Mouse (Mus musculus) cerebral cortex, adult 2 months (tissue): ENCODE results near the gene Fgfr2.

Experiments used
- WGBS: fragments of 180-500 bp; shearing (Covaris S2); methylation state at CpG from one replicate; pipeline ENCODE4 v1.1.7; 2018; 5-methylcytosine and 5-hydroxymethylcytosine counted together

Gene Fgfr2

DNA sequence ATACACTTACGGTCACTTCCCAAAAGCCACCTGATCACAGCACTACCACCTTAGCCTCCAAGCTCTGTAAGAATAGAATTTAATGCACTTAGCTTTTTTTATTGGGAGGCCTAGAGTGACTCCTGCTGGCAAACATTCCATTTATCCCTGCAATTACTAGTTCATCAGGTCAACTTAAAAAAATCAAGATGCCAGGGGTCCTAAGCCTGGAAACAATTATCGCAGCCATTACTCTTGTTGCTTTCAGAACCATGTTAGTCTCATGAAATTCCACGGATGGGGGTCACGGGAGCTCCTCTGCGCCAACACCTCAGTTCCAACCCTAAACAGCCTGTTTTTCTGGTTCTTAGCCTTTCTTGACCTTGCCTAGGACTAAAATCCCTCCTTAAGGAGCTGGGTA is 308.1 kb downstream of the Fgfr2 start:
- 88% methylated on average over 5 of the region's 5 CpGs for whole genome bisulfite sequencing

DNA sequence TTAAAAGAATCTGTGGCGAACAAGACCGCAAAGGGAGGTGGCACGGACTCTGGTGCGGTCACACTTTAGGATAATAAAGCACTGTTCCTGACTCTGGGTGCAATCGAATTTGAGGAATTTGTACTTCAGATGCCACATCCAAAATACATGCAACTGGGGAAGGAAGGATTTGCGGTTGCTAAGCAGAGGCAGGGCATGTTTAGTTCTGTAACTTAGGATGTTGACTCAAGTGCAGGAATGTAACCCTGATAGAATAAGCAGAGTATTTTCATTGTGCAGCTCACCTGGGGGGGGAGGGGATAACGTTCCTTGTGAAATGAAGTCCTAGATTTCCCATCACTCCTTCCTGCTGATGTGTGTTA is 309.1 kb downstream of the Fgfr2 start:
- under 1% methylated on average over 7 of the region's 7 CpGs for WGBS

DNA sequence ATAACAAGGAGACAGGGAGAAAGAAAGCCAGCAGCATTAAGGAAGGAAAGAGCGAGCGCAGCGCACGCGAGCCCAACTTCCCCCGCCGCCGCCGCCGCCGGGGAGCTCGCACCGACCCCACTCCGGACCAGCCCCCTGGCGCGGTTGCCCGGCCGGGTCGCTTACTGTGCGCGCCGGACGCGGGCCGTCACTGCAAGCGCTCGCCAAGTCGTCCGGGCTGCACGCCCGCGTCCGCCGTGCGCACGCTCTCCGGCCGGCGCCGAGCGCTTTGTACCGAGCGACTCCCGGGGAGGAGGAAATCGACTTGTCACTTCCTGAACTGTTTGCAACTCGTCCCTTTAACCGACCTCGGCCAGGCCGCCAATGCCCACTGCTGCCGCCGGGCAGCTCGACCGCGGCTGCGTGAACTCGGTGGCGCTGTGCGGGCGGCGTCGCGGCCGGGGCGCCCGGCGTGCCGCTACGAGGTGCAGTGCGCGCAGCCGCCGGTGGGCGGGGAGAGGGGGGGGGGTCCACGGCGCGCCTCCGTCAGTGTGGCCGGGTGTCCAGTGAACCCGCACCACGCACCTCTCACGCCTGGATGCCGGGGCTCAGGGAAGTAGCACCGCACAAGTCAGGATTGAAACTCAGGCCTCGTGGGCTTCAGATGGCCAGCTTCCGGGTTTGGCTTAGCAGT is 309.6 kb downstream of the Fgfr2 start, which contains the start of gene Fam53b:
Gene Fam53b, minus strand, starts transcription at position 471 of the 673 bp plus-strand sequence.
- WGBS, result under 1% methylated on average over 84 of the region's 85 CpGs

DNA sequence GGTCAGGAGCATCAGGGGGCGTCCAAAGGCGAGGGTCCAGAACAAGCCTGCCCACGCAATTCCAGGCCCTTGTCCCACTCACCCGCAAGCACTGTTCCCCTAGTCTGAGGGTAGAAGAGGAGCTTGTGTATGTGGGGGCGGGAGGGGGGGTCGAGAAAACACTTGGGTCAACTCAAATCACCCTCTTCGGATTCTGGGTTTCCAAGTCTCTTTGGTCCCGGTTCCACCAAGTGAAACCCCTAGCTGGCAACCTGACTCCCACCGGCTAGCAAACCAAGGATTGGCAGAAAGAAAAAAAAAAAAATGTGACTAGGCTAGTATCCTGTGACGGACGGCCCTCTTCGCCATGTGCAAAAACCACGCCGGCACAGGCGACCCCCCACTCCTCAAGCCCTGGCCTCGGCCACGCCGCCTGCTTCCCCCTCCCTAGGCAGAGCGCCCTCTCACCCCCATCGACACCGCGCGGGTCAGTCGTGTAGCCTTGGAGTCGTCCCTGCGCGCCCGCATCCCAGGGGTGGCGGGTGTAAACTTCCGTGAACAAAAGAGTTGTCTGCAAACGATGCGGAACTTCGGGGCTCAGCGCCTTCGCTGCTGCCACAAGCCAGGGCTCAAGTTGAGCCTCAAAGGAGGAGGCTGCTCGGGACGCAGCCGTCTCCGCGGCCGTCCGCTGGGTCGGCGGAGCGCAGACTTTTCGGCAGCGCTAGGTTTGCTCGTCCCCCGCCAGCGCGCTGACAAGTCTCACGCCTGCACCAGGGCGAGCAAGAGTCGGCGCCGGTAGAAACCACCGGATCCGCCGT is 310.3 kb downstream of the Fgfr2 start:
- whole genome bisulfite sequencing, result 1% methylated on average over 59 of the region's 59 CpGs

DNA sequence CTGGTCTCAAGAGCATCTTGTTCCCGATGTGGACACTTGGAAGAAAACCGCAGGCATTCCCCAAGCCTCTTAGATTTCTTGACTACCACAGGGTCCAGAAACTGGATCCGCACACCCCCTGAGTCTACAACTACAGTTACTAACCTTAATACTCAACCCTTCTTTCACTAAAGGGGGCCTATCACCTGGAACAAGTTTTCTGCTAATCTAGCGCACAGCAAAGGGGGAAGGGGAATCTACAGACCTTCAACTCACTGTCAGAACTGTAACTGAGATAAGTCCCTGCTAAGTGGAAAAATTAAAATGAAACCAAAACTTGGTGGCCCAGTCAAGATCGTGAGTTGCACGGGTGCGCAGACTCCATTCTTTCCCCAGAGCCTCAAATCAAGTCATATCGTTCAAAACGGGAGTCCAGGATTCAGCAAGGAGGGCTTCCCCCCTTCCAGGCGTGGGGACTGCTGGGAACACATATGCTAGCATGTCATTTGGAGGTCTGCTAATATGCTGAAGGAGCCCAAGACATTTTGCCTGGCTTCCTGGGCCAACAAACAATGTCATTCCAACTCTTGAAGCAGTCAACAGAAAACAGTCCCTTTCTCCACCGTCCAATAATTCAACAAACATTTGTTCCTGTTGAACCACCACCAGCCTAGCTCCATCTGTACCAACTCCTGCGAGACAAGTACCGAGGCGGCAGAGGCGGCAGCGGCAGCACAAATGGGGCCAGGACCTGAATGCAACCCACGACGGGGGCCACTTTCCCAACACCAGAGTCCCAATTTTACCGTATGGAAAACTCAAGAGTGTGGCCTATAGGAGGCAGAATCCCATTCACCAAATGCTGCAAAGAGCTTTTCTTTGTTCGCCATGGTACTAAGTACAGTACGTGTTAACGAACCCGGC is 311.2 kb downstream of the Fgfr2 start:
- WGBS, result 12% methylated on average over 23 of the region's 23 CpGs

DNA sequence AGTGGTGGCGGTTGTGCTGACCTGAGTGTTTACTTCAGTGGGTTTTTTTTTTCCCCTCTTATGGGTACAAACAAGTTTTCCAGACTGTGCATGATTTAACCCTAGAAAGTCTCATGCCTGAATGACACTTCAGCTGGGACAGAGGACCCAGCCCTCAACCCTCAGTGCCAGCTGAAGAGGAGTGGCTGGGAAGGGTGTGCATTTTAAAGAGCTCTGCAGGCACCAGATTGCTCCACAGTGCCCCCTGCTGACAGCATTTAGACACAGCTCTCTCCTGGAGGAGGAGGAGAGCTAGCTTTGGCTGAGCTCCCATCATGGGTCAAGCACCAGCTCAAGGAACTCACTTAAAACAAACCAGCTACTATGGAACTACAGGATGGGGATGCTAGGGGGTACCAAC is 312.3 kb downstream of the Fgfr2 start:
- WGBS, result 34% methylated on average over 1 of the region's 1 CpGs

DNA sequence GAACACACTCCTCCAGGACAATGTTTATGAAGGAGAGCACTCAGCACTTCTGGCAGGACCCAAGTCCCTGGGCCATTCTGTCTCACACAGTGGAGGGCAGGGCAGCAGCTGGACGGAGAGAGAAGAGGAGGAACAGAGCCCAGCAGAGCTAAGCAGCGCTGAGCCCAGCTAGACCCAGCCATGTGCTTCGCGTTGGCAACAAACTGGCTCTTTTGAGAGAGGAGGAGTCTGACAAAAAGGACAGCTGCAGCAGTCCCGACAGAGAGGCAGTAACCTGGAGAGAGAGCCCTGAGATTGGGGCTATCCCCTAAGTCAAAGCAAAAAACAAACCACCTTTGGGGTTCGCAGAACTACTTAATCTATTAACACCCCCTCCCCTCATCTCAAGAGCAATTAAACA is 312.8 kb downstream of the Fgfr2 start:
- 16% methylated on average over 6 of the region's 6 CpGs for WGBS

DNA sequence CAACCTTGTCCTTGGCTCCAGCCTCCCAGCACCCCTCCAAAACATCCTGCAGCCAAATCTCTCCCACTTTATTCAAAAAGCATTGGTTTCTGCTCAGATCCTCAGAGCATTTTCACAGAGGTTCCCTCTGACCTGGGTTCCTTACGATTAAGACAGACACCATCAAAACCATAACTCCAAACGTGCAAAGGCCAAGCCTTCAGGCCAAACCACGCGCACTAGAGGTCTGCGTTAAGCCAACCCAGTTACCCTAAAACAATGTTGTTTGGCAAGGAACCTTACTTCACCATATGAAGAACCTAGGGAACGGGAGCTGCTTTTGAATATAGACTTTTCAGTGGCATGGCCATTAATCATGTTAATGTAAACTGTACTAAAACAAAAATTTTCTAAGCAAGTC is 313.4 kb downstream of the Fgfr2 start:
- WGBS, result 57% methylated on average over 6 of the region's 6 CpGs

DNA sequence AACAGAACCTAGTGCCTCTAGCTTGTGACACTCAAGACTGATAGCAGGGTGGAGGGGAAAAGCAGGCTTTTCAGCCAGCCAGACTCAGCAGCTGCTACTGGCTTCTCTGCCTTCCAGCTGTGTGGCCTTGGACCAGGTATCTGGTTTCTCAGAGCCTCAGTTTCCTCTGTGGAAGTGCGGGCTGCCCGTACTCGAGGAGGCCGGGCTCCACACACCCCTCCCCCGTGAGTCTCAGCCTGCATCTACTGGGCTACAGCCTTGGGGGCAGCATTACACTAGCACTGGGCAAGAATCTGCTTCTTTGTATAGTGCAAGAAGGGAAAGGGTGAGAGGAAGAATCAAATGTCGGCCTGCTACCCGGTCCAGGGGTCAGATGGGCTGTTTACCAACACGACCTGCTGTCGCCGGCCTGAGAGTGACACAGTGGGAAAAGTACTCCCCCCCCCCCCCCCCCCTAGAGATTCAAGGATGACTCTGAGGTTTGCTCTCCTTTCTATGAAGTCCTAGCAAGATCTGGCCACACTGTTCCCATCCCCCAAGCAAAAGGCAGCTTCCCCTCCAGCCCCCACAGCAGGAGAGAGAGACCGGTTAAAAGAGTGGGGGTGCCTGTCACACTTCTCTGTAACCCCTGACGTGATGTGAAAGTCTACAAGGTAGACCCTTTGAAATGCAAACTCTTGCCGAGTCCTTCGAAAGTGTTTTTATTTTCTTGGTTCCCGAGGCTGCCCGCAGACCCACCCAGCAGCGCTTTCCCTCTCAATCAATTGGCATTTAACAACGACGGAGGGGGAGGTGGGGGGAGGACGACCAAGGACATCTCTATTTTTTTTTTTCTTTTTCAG is 314.1 kb downstream of the Fgfr2 start:
- WGBS, result 19% methylated on average over 20 of the region's 20 CpGs

DNA sequence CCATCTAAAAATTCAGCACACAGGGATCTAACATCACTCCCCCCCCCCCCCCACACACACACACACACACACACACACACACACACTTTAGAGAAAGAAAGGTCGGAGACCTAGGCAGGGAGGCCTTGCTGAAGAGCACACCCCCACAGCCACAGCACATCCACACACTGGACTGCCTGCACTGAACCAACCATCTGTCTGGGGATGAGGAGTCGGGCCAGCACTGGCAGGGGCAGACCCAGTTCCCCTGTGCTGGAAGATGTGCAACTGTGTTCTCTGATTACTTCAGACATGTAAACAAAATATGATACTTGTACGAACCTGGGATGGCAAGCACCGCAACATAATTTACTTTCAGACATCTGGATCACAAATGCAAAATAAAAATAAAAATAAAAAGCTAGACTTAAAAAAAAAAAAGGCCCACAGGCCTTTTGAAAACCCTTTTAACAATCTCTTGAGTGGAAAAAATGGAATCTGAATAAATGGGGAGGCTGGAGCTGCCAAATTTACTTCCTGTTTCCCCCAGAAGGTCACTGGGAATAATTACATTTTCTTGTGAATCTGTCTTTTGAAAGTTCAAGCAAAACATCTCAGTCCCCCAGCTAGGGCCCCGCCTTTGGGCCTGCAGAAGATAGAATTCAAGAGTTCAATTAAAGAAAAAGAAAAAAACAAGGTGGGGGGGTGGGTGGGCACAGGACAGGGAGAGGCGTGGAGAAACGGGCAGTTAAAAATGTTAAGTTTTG is 314.9 kb downstream of the Fgfr2 start:
- 34% methylated on average over 7 of the region's 7 CpGs for WGBS

DNA sequence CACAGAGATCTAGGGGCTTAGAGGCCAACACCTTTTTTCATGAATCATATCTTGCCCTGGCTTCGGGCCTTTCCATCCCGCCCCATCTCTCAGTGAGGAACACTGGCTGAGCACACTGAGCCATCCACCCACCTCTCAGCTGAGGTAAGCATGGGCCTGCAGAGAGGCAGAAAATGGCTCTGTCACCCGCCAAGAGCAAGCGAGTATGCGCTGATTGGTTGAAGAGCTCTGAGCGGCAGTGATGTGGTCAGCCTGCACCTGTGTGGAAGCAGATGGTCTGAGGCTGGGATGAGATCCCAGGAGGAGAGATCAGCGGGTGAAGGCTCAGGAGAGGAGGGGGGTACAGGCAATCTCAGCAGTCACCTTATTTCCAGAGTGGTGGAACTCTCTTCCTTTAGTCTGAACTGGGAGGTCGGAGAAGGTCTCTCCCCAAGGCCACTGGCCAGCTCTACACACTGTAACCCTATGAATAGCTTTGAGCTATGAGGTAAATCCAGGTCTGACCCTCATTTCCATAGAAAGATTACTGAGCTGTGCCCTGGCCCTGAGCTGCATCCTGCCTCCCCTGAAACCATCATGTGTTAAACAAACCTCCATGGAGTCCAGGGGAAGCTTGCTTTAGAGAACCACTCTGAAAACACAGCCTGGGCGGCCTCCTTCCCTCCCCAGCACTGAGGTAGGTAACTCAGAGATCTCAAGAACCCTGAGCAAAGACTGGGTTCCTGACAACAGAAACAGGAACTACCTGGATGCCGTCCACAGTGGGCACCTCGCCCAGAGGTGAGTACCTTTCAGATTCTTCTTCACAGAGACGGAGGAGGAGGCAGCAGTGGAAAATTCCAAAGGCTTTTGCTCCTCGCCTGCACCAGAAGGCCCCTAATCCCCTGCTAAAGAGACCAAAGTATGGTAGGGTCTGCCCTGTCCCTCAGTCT is 316.0 kb downstream of the Fgfr2 start:
- WGBS, result 43% methylated on average over 13 of the region's 13 CpGs

DNA sequence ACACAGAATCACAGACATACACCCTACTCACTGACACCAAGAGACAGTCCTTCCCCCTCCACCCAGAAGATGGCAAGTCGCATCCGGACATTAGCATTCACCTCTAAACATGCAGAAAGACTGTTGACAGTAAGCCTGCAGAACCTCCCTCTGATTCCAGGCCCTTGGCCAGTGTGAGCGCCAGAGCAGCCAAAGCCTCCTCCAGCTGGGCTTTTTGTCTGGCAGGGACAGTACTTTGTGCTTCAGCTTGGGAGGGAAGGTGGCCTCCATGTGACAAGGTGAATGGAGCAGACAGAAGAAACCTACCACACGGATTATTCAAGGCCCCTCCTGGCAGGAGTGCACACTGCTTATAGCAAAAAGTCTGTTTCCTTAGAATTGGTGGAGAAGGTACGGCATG is 316.9 kb downstream of the Fgfr2 start:
- 23% methylated on average over 5 of the region's 5 CpGs for WGBS

DNA sequence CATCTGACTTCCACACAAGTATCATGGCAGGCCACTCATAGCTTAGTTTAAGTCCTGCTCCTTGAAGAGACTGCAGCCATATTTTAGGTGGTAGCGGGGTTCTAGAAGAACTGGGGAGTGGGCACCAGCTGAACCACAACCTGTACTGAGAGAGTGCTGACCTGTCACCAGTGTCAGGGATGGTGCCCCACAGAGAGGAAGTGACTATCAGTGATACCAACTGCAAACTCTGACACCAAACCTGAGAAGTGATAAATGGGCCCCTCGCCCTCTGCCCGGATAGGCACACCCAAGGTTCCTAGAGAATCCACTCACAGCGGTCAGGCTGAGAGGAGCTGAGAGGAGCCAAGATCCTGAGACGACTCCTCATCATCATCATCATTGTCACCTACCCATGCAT is 318.2 kb downstream of the Fgfr2 start:
- 83% methylated on average over 5 of the region's 5 CpGs for WGBS

DNA sequence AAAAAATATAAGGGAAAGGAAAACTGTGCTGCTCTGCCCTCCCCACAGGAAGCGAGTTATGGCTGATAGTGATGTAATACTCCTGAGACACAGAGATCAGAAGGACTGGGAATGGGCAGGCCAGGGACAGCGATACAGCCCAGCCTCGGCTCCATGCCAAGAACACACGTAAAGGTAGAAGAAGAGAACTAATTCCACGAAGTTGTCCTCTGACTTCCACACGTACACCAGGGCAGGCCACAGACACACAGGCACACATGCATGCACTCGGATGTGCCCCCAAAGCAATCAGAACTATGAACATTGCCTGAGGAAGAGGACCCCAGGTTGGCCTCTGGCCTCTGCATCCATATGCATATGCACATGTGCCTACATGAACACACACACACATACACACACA is 318.7 kb downstream of the Fgfr2 start:
- WGBS, result 80% methylated on average over 7 of the region's 7 CpGs

DNA sequence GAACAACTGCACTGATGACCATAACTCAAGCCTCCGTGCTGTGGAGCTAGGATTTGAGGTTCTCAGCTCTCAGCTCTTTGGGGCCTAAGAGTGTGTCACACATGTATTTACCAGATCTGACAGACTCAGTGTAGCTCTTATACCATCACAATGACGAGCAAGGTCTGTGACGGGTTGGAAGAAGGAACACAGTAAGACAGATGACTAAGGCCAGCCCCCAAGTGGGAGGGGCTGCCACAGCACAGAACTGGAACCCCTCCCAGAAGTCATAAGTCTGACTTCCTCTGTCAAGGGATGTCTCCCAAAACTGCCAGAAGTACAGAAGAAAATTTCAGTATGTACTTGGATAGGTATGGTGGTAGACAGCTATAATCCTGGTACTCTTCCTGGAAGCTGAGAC is 319.2 kb downstream of the Fgfr2 start:
- 52% methylated on average over 3 of the region's 3 CpGs for WGBS

DNA sequence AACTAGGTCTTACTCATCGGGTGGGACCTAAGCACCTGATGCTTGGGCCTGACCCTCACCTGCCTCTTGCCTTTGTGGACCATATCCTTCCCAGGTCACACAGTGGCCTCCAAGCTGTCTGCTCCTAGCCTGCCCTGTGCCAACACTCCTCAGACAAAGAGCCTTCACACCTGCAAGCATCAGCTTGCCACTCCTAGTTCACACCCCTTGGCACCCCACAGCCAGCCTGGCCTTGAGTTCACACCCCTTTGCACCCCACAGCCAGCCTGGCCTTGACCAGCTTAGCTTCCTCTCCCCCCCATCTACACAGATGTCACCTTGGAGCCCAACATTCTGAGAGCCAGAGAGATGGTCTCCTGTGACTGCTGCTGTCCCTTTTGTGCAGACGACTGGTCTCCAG is 319.8 kb downstream of the Fgfr2 start:
- WGBS, result 78% methylated on average over 2 of the region's 2 CpGs

DNA sequence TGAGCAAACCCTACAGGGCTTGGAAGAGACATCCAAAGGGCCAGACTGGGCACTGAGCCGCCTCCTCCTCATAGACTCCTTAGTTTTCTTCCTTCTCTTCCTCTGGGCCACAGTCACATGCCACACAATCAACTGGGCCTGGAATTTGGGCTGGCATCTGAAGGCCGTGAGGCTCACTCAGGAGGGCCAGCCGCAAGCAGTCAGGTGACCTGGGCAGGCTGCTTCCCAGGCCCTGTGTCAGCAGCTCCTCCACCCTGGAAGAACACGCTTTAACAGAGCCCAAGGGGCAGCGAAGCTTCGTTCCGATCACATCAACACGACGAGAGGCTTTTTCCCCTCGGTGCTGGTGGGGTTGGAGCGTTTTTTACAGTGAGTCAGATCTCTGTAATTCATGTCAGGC is 320.5 kb downstream of the Fgfr2 start:
- 72% methylated on average over 11 of the region's 11 CpGs for WGBS

DNA sequence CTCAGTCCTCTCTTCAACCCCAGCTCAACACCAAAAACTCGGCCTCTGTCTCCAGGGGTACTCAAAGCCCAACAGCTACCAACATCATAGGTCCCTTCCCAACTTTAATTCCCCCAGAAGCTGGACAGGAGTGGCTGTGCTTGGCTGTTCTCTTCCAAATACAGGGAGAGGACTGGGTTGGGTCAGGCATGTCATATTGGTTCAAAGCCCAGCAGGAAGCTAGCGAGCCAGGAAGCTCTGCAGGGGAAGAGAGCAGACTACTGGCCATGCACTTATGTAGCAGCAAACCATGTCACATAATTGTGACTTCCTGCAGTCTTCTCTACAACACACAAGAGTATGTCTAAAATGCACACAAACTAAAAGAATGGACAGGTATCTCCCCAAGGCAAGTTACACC is 321.1 kb downstream of the Fgfr2 start:
- 73% methylated on average over 2 of the region's 2 CpGs for WGBS

DNA sequence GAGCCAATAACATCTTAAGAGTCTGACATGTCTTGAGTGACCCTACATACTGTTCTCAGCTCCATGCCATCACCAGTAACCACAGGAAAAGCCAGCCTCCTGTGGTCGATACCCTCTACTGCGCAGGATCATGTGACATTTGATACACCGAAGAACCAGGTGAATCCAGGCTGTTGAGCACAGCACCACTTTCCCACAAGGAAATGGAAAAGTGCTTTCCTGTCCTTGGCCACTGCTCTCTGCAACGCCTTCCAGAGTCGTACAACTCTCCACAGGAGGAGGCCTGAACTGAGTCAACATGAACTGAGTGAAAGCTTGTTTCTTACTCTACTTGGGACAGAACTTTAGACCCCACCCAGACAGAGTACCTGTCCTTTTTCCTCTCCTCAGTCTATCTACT is 321.6 kb downstream of the Fgfr2 start:
- 84% methylated on average over 5 of the region's 5 CpGs for whole genome bisulfite sequencing

DNA sequence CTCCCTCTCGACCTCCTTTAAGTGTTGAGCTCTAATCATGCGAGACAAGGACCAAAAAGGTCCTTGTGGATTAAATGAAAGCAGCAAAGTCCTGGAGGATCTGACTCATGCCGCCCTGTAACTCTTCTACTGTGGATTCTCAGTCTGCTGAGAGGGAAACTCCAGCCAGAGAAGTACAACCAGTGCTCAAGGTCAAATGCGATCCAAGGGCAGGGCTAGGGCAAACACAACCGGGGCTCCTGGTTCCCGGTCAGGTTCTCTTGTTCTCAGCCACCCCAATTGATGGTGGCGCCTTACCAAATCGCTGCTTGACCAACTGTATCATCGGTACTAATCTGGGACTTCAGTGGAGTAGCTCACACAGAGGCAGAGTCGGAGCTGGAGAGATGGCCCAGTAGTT is 322.3 kb downstream of the Fgfr2 start:
- 83% methylated on average over 10 of the region's 10 CpGs for WGBS
